7 mouse cellular contexts compared by ENCODE assay signal in the genomic region with DNA sequence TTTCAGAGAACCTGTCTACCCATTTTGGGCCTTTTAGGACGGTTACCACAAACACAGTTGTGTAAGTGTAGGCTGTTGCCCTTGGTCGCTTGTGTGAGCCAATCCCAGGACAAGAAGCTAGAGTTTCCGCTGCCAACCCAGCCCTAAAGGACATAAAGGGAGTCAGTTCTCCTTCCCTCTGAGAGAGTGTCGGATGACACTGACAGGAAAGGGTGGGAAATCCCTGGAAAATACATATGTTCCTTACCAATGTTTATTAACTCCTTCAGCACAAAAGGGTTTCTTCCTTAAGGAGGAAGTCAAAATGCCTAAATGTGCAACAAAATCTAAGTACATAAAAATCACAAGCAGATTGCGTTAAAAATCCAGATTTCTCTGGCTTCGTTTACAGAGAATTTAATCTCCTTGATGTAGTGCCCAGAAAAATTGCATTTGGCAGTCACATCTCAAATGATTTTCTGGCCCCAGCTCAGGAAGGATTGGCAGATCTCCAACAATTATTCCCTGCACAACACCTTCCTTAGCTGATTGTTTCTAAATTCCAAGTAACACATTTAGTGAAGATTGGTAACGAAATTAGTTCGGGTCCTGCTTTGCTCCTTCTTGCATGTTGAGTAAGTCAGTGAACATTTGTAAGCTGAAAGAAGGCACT. TPM values are rescaled to one million over a fixed set of nuclear protein-coding genes. Genes with fewer than 3 reads are reported as not detected.
A peak's percentile ranks its signal among the peaks of the same experiment; 100 is the strongest.
DNase-seq lines count a peak whose midpoint lies in the region; ATAC-seq and TF ChIP-seq lines count a peak whose summit lies in the region.

No protein-coding gene starts in this region.

- no peak overlapping the region for H3K9ac ChIP-seq in embryonic facial prominence, embryonic 12.5 days

- no peaks in the 10 kb centered on the region for H3K27me3 ChIP-seq in cerebellum, adult 2 months (ENCODE audit: control insufficient read depth, insufficient read depth, low read length)
- no peaks in the 10 kb centered on the region for H3K27me3 ChIP-seq in embryonic facial prominence, embryonic 12.5 days

- H3K9me3 ChIP-seq in embryonic facial prominence, embryonic 12.5 days: no peaks in the 10 kb centered on the region

- no peak overlapping the region for H3K27ac ChIP-seq in cerebellum, adult 2 months (ENCODE audit: insufficient read depth, low read length)
- peak overlapping the region; percentile 67; the same call in 1 of the 2 replicates for H3K27ac ChIP-seq in embryonic facial prominence, embryonic 12.5 days

- no peaks in the 10 kb centered on the region; the same call in 1 of the 2 replicates for H3K4me1 ChIP-seq in cerebellum, adult 2 months (ENCODE audit: control insufficient read depth, insufficient read depth, low read length)
- H3K4me1 ChIP-seq in embryonic facial prominence, embryonic 12.5 days: peaks cover 14% of the 10 kb centered on the region

- no peak for TF ChIP-seq POLR2A in cerebellum, adult 2 months (IDR thresholded peaks at IDR 0.05; ENCODE audit: borderline replicate concordance, insufficient read depth, low read length)

- intact Hi-C loops in left cerebral cortex, postnatal 14 days (cut with DNase I): no loop called here

- 0 out of 2 replicates have a peak overlapping the region, but pooled peaks have one; percentile 5 for H3K4me2 ChIP-seq in embryonic facial prominence, embryonic 12.5 days (replicated peaks)

- no peak for ATAC-seq in embryonic facial prominence, embryonic 12.5 days (ENCODE audit: insufficient number of reproducible peaks, insufficient read depth, low FRiP score, low TSS enrichment)
- no peak for ATAC-seq in megakaryocyte progenitor cell, adult 5-6 weeks (replicated peaks; ENCODE audit: poor library complexity)

- H3K36me3 ChIP-seq in embryonic facial prominence, embryonic 12.5 days: no peaks in the 10 kb centered on the region

- 4% methylated on average over 8 of the region's 8 CpGs for WGBS in cerebellum, adult 2 months
- 20% methylated on average over 8 of the region's 8 CpGs for WGBS in embryonic facial prominence, embryonic 12.5 days

- no peak overlapping the region for H3K4me3 ChIP-seq in cerebellum, adult 2 months (replicated peaks; ENCODE audit: insufficient read depth, low read depth, low read length)
- H3K4me3 ChIP-seq in embryonic facial prominence, embryonic 12.5 days: no peak overlapping the region

- TF ChIP-seq CTCF in cerebellum, adult 2 months (IDR thresholded peaks at IDR 0.05; ENCODE audit: borderline replicate concordance, insufficient read depth, low read depth, low read length): no peak

- DNase-seq in left cerebral cortex, postnatal 14 days (ENCODE audit: low spot score in 2 of 2): peak; percentile 8 to 45
- DNase-seq in left cerebral cortex, adult 18-20 months (ENCODE audit: low spot score in 2 of 2): no peak
- DNase-seq in cerebellum, adult 2 months: peak; percentile 26 to 53
- peak; percentile 7 to 40 for DNase-seq in layer of hippocampus, adult 8-10 months (ENCODE audit: low spot score in 2 of 2)
- DNase-seq in MN1 (ENCODE audit: low spot score): no peak

RNA-seq across cellular contexts. Expression of gene Fas, which starts 55.3 kb away (rescaled TPM):
- total RNA-seq in left cerebral cortex, postnatal 14 days (2021): 1 to 10 TPM in 1 of 2 experiments, under 1 TPM in 1; 0.40 to 1.8 TPM
- 1 to 10 TPM; 1.6 to 1.9 TPM for total RNA-seq in left cerebral cortex, adult 18-20 months (2021)
- polyA plus RNA-seq in cerebellum, adult 2 months (2012; rRNA removed): 1.5 and 1.8 TPM in 2 replicates
- 2.3 and 3.6 TPM in 2 replicates for polyA plus RNA-seq in embryonic facial prominence, embryonic 12.5 days (2016; fragmentation: Nextera tagmentation; extraction: Ambion mirVana)
- 1 to 10 TPM in 3 of 4 experiments, under 1 TPM in 1; 0.50 to 4.2 (median 2.6) TPM for total RNA-seq in layer of hippocampus, adult 8-10 months (2022)
- total RNA-seq in megakaryocyte progenitor cell, adult 5-6 weeks (2015): 1.6 and 4.6 TPM in 2 replicates
- total RNA-seq in megakaryocyte progenitor cell, adult 5-6 weeks (2017): 1.3 and 2.3 TPM in 2 replicates

Comparison
In these comparisons a context has a peak if more than half of its experiments do, and no peak if none do; other contexts are left out.
1. DNase-seq: peak in left cerebral cortex, postnatal 14 days (2 of 2), cerebellum, adult 2 months (2 of 2) and layer of hippocampus, adult 8-10 months (2 of 2); none in left cerebral cortex, adult 18-20 months (0 of 2) and MN1 (single experiment).